8 mouse cellular contexts compared by ENCODE assay signal in genomic region chr19:10904927-10905727, GRCm38 (mm10). TPM values are rescaled to one million over a fixed set of nuclear protein-coding genes. Genes with fewer than 3 reads are reported as not detected.
A peak's percentile ranks its signal among the peaks of the same experiment; 100 is the strongest.
DNase-seq lines count a peak whose midpoint lies in the region; ATAC-seq and TF ChIP-seq lines count a peak whose summit lies in the region.
"Had no signal": no experiment of that assay in that cellular context is flagged by ENCODE, and none has a peak within 500 bp of the region (broad histone marks: within the 10 kb centered on the region; RNA-seq: fewer than 3 reads in every experiment).

No protein-coding gene starts in this region.

- peak; percentile 87 for ATAC-seq in intestine, embryonic 15.5 days
- ATAC-seq in megakaryocyte progenitor cell, adult 5-6 weeks (replicated peaks; ENCODE audit: poor library complexity), result peak; percentile 60

- intact Hi-C loops in left cerebral cortex, adult 2 months (cut with DNase I), result no loop called here

- 32% methylated on average over 7 of the region's 7 CpGs for WGBS in intestine, embryonic 15.5 days

- no peak; the same call in 1 of the 2 replicates for TF ChIP-seq CTCF in left cerebral cortex, adult 2 months (IDR thresholded peaks at IDR 0.05)

- H3K9ac ChIP-seq in intestine, embryonic 15.5 days, result 0 out of 2 replicates have a peak overlapping the region, but pooled peaks have one; percentile 20

- DNase-seq in MN1 (ENCODE audit: low spot score) (peak; percentile 74), adipocyte (ENCODE audit: low spot score) (peak; percentile 95)
- DNase-seq in gastrocnemius, postnatal 10 days, result peak; percentile 58
- DNase-seq in left cerebral cortex, adult 2 months (ENCODE audit: extremely low spot score in 1 of 2, low spot score in 2 of 2), result peak; percentile 39 to 62
- DNase-seq in B cell, adult 2 months, result no peak

- H3K4me1 ChIP-seq in intestine, embryonic 15.5 days (replicated peaks), result peaks cover 24% of the 10 kb centered on the region
- H3K4me1 ChIP-seq: megakaryocyte, embryonic 14.5 days had no signal

- H3K9me3 ChIP-seq in intestine, embryonic 15.5 days, result no peaks in the 10 kb centered on the region
- H3K9me3 ChIP-seq: megakaryocyte, embryonic 14.5 days had no signal

- H3K36me3 ChIP-seq in intestine, embryonic 15.5 days, result peaks cover 49% of the 10 kb centered on the region

- peak overlapping the region; percentile 33 for H3K4me2 ChIP-seq in intestine, embryonic 15.5 days (replicated peaks)

- H3K27me3 ChIP-seq in intestine, embryonic 15.5 days (replicated peaks), result no peaks in the 10 kb centered on the region
- H3K27me3 ChIP-seq: megakaryocyte, embryonic 14.5 days had no signal

- H3K4me3 ChIP-seq in intestine, embryonic 15.5 days (replicated peaks), result no peak overlapping the region
- no peak overlapping the region for H3K4me3 ChIP-seq in left cerebral cortex, adult 2 months
- H3K4me3 ChIP-seq: megakaryocyte, embryonic 14.5 days had no signal

- H3K27ac ChIP-seq in intestine, embryonic 15.5 days, result peak overlapping the region; percentile 90
- peak overlapping the region; percentile 69 for H3K27ac ChIP-seq in left cerebral cortex, adult 2 months

RNA-seq across cellular contexts. Expression of gene Prpf19, which starts 10.1 kb away (rescaled TPM):
- 100 to 1,000 TPM; 264 to 270 TPM for total RNA-seq in gastrocnemius, postnatal 10 days (2021)
- 35.8 and 39.2 TPM in 2 replicates for polyA plus RNA-seq in intestine, embryonic 15.5 days (2015; fragmentation: Nextera tagmentation; extraction: Ambion mirVana)
- 100 to 1,000 TPM; 195 to 208 TPM for total RNA-seq in left cerebral cortex, adult 2 months (2021)
- 70.5 and 77.5 TPM in 2 replicates for total RNA-seq in megakaryocyte progenitor cell, adult 5-6 weeks (2015)
- 159 and 191 TPM in 2 replicates for total RNA-seq in megakaryocyte progenitor cell, adult 5-6 weeks (2017)

RNA-seq across cellular contexts. Expression of gene Zp1, which starts 15.3 kb away (rescaled TPM):
- total RNA-seq in gastrocnemius, postnatal 10 days (2021), result under 1 TPM in 1 of 2 experiments, not detected in 1; 0.23 TPM
- polyA plus RNA-seq in intestine, embryonic 15.5 days (2015; fragmentation: Nextera tagmentation; extraction: Ambion mirVana), result not detected in 2 replicates
- not detected for total RNA-seq in left cerebral cortex, adult 2 months (2021)
- not detected in 2 replicates for total RNA-seq in megakaryocyte progenitor cell, adult 5-6 weeks (2015)
- total RNA-seq in megakaryocyte progenitor cell, adult 5-6 weeks (2017), result not detected in 2 replicates

RNA-seq across cellular contexts. Expression of gene Tmem109, which starts 23.3 kb away (rescaled TPM):
- 100 to 1,000 TPM; 208 to 212 TPM for total RNA-seq in gastrocnemius, postnatal 10 days (2021)
- 75.4 and 80.6 TPM in 2 replicates for polyA plus RNA-seq in intestine, embryonic 15.5 days (2015; fragmentation: Nextera tagmentation; extraction: Ambion mirVana)
- 10 to 100 TPM; 49.5 to 50.2 TPM for total RNA-seq in left cerebral cortex, adult 2 months (2021)
- total RNA-seq in megakaryocyte progenitor cell, adult 5-6 weeks (2015), result 14.9 and 16.5 TPM in 2 replicates
- total RNA-seq in megakaryocyte progenitor cell, adult 5-6 weeks (2017), result 13.2 and 17.8 TPM in 2 replicates

RNA-seq across cellular contexts. Expression of gene Ptgdr2, which starts 31.8 kb away (rescaled TPM):
- total RNA-seq in gastrocnemius, postnatal 10 days (2021), result under 1 TPM in 1 of 2 experiments, not detected in 1; 0.14 TPM
- 0.05 and 0.06 TPM in 2 replicates for polyA plus RNA-seq in intestine, embryonic 15.5 days (2015; fragmentation: Nextera tagmentation; extraction: Ambion mirVana)
- total RNA-seq in left cerebral cortex, adult 2 months (2021), result under 1 TPM; 0.14 to 0.30 TPM
- 0.07 and 0.17 TPM in 2 replicates for total RNA-seq in megakaryocyte progenitor cell, adult 5-6 weeks (2015)
- 0.07 TPM in 1 of 2 replicates, not detected in the other for total RNA-seq in megakaryocyte progenitor cell, adult 5-6 weeks (2017)

RNA-seq across cellular contexts. Expression of gene Tmem132a, which starts 35.4 kb away (rescaled TPM):
- total RNA-seq in gastrocnemius, postnatal 10 days (2021), result 10 to 100 TPM; 26.9 to 29.9 TPM
- 37.7 TPM in 2 replicates for polyA plus RNA-seq in intestine, embryonic 15.5 days (2015; fragmentation: Nextera tagmentation; extraction: Ambion mirVana)
- 100 to 1,000 TPM; 268 TPM for total RNA-seq in left cerebral cortex, adult 2 months (2021)
- total RNA-seq in megakaryocyte progenitor cell, adult 5-6 weeks (2015), result 0.17 TPM in 1 of 2 replicates, not detected in the other
- 0.30 TPM in 1 of 2 replicates, not detected in the other for total RNA-seq in megakaryocyte progenitor cell, adult 5-6 weeks (2017)

Comparison
In these comparisons a context has a peak if more than half of its experiments do, and no peak if none do; other contexts are left out.
1. DNase-seq: peak in MN1 (single experiment), adipocyte (single experiment), gastrocnemius, postnatal 10 days (single experiment) and left cerebral cortex, adult 2 months (2 of 2); none in B cell, adult 2 months (0 of 2).
2. RNA of gene Tmem109, which starts 23.3 kb away (total RNA-seq): 208 to 212 TPM in gastrocnemius, postnatal 10 days; 49.5 to 50.2 TPM in left cerebral cortex, adult 2 months and 13.2 to 17.8 TPM in megakaryocyte progenitor cell, adult 5-6 weeks; every median in the first group is over 4 times any median in the second.